Mouse (Mus musculus): ENCODE measurements around the gene Clcn6.

- TF ChIP-seq CTCF (IDR thresholded peaks at IDR 0.05; ENCODE audit: control insufficient read depth, insufficient read depth, insufficient read length) (no peak), MAX (IDR thresholded peaks at IDR 0.05) (no peak), USF1 (IDR thresholded peaks at IDR 0.05; ENCODE audit: low read depth) (no peak)
Measured at GRCm38 (mm10) chr4:148054961-148055695, 16.5 kb upstream of the Clcn6 start.

Data from C2C12 (cell line).